Mouse (Mus musculus) hindbrain, embryonic 15.5 days (tissue): ENCODE data around the gene Nelfb. TPM values are rescaled to one million over a fixed set of nuclear protein-coding genes. Genes with fewer than 3 reads are reported as not detected.
A peak's percentile ranks its signal among the peaks of the same experiment; 100 is the strongest.

Source experiments
- ATAC-seq: fragments of 200-750 bp; cut with Nextera tagmentation; 2 replicates; pipeline ENCODE4 v1.8.0; 2017; ENCODE audit warnings: low read depth, moderate number of reproducible peaks, moderate TSS enrichment; ENCODE audit not compliant: low FRiP score
- H3K27ac ChIP-seq: fragments of 300-500 bp; sonication (generic); replicated peaks from 2 replicates; pipeline ENCODE4 v1.5.1; 2015; ENCODE audit warnings: mild to moderate bottlenecking, inconsistent platforms
- H3K27me3 ChIP-seq: fragments of 300-500 bp; sonication (generic); 2 replicates; pipeline ENCODE4 v1.6.1; 2015; ENCODE audit warnings: control low read depth, inconsistent platforms
- H3K36me3 ChIP-seq: fragments of 300-500 bp; sonication (generic); 2 replicates; pipeline ENCODE4 v1.6.1; 2015; ENCODE audit warnings: control low read depth, inconsistent platforms
- H3K4me1 ChIP-seq: fragments of 300-500 bp; sonication (generic); replicated peaks from 2 replicates; pipeline ENCODE4 v1.6.1; 2015; ENCODE audit warnings: control low read depth, inconsistent platforms
- H3K4me2 ChIP-seq: fragments of 300-500 bp; sonication (generic); 2 replicates; pipeline ENCODE4 v1.6.1; 2015; ENCODE audit warnings: moderate library complexity, mild to moderate bottlenecking, inconsistent platforms
- H3K4me3 ChIP-seq: fragments of 300-500 bp; sonication (generic); 2 replicates; pipeline ENCODE4 v1.5.1; 2015; ENCODE audit warnings: mild to moderate bottlenecking, inconsistent platforms
- H3K9ac ChIP-seq: fragments of 300-500 bp; sonication (generic); 2 replicates; pipeline ENCODE4 v1.6.1; 2015; ENCODE audit warnings: inconsistent platforms
- H3K9me3 ChIP-seq: fragments of 300-500 bp; sonication (generic); 2 replicates; pipeline ENCODE4 v1.6.1; 2016; ENCODE audit warnings: control low read depth, inconsistent platforms
- WGBS: fragments of 180-500 bp; shearing (Covaris S2); methylation state at CpG from one replicate; pipeline ENCODE4 v1.1.7; 2015; 5-methylcytosine and 5-hydroxymethylcytosine counted together
- polyA plus RNA-seq: library from polyadenylated mRNA; unstranded; fragments of >200 nt; fragmentation: Nextera tagmentation; extraction: Ambion mirVana; gene quantifications from 2 replicates; pipeline ENCODE4 v1.2.1, GENCODE M21; 2015

The Nelfb gene
- polyA plus RNA-seq, 1 experiment from 2014 or later, result 108 TPM

DNA sequence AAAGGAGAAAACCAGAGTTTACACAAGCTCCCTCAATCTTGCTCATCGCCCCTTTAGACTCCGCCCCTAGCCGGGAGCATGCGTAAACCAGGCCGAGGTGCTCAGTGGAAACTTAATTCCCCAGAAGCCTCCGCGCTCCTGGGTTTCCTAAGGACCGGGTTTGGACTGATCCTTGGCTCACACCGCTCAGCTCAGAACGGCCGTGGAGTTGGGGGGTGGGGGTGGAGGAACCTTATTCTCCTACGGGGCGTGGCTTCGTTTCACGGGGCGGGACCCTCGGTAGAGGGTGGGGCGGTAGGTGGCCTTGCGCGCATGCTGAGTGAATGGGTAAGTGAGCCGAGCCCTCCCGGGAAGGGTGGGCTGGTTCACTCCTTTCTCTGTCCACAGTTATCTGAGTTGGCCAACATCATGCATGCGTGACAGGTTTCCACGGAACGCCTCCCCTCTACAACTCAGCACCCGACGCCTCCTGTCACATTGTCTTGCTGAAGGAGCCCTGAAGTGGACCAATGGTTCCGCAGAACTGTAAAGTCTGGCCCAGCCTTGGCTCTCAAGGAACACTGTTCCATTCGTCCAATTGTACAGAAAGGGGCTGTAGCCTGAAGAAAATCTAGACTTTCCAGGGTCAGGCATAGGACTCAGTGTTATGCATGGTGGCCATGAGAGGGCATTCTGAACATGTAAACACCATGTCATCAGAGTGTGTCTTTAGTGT, 29.6 kb upstream of the Nelfb start:
- no peaks in the 10 kb centered on the region; the same call in 1 of the 2 replicates for H3K36me3 ChIP-seq
- 1% methylated on average over 29 of the region's 29 CpGs for WGBS
- peak overlapping the region; percentile 72 for H3K27ac ChIP-seq
- H3K4me2 ChIP-seq, result peak overlapping the region; percentile 92
- H3K4me3 ChIP-seq, result peak overlapping the region; percentile 61
- peak; percentile 83 for ATAC-seq
- H3K9me3 ChIP-seq, result no peaks in the 10 kb centered on the region
- H3K9ac ChIP-seq, result peak overlapping the region; percentile 24
- peaks cover 37% of the 10 kb centered on the region for H3K4me1 ChIP-seq
- peaks cover 4% of the 10 kb centered on the region; the same call in 1 of the 2 replicates for H3K27me3 ChIP-seq

DNA sequence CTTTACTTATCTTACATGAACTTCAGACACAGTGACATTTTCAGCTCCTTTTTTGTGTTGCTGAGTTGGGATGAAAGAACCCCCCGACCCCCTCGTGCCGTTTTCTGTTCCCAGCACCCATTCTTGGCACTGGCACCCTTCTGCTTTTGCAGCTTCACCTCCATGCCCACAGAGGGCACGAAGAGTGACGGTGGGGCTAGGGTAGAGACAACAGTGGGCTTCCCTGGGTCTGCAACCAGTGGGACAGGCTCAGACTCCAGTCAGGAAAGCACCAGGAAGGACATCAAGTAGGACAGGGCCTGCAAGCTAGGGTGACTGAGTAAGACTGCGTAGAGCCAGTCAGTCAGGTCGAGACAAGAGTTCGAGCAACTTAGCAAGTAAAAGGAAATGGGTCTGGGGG, 29.0 kb upstream of the Nelfb start:
- Histone ChIP-seq H3K36me3 (no peaks in the 10 kb centered on the region; the same call in 1 of the 2 replicates), H3K9me3 (no peaks in the 10 kb centered on the region), H3K27ac (peak overlapping the region; percentile 72), H3K4me3 (peak overlapping the region; percentile 61), H3K27me3 (peaks cover 4% of the 10 kb centered on the region; the same call in 1 of the 2 replicates), H3K9ac (no peak overlapping the region), H3K4me2 (peak overlapping the region; percentile 92), H3K4me1 (peaks cover 37% of the 10 kb centered on the region)
- peak; percentile 23 for ATAC-seq
- 54% methylated on average over 8 of the region's 8 CpGs for WGBS

- H3K9me3 ChIP-seq, result no peaks in the 10 kb centered on the region
- WGBS, result 88% methylated on average over 3 of the region's 3 CpGs
Measured at GRCm38 (mm10) chr2:25239766-25240165, 28.5 kb upstream of the Nelfb start.

DNA sequence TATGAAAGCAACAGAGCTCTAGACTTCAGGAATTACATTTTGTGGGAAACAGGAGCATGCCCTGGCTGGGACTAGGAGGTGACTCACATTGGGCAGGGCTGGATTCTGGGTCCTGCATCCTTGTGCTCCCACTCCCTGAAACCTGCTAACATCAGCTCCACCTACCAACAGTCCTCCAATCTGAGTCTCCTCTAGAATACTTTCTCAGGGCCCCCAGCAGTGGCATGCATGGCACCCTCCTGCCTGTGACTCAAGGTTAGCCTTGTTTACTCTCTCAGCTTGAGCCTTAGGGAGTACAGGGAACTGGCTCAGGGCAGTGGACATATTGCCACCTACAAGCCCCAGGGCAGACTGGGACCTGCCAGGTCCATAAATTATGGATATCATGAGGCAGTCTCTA, 26.8 kb upstream of the Nelfb start:
- H3K36me3 ChIP-seq, result no peaks in the 10 kb centered on the region
- ATAC-seq, result no peak

More at GRCm38 (mm10) chr2:25239766-25240165, 28.5 kb upstream of the Nelfb start:
- H3K4me3 ChIP-seq, result no peak overlapping the region
- peaks cover 37% of the 10 kb centered on the region for H3K4me1 ChIP-seq
- peaks cover 4% of the 10 kb centered on the region; the same call in 1 of the 2 replicates for H3K27me3 ChIP-seq
- no peak overlapping the region for H3K4me2 ChIP-seq
- no peak overlapping the region for H3K9ac ChIP-seq
- no peaks in the 10 kb centered on the region for H3K36me3 ChIP-seq
- no peak for ATAC-seq
- no peak overlapping the region for H3K27ac ChIP-seq

GRCm38 (mm10) chr2:25237522-25237921, 26.2 kb upstream of the Nelfb start:
- Histone ChIP-seq H3K36me3 (no peaks in the 10 kb centered on the region), H3K9me3 (no peaks in the 10 kb centered on the region), H3K27me3 (peaks cover 4% of the 10 kb centered on the region; the same call in 1 of the 2 replicates), H3K27ac (no peak overlapping the region), H3K9ac (no peak overlapping the region), H3K4me3 (no peak overlapping the region), H3K4me1 (peaks cover 17% of the 10 kb centered on the region), H3K4me2 (no peak overlapping the region)
- ATAC-seq, result no peak
- 74% methylated on average over 4 of the region's 4 CpGs for WGBS

More for the DNA sequence above, 26.8 kb upstream of the Nelfb start:
- Histone ChIP-seq H3K9me3 (no peaks in the 10 kb centered on the region), H3K27me3 (peaks cover 4% of the 10 kb centered on the region; the same call in 1 of the 2 replicates), H3K4me1 (peaks cover 23% of the 10 kb centered on the region), H3K4me3 (no peak overlapping the region), H3K9ac (no peak overlapping the region), H3K27ac (no peak overlapping the region), H3K4me2 (no peak overlapping the region)

DNA sequence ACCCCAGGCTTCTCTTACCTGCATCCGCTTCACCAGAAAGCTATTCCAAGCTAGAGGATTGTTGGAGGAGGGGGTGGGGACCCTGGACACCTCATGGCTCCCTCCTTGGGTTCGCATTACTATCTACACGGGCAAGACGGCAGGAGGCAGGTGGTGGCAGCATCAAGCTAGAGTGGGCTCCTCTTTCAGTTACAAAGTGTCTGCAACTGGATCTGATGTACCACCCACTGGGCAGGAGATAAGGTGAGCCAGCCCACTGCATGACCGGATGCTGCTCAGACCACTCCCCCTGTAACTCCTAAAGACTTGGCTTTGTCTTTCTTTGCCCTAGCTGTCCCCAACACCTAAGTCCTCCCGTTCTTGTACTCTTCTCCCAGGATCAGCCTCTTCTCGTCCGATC, 25.3 kb upstream of the Nelfb start, which contains the start of gene Rnf224:
Gene Rnf224 (minus strand): TSS at position 174 of the 400 bp plus-strand sequence.
- 36% methylated on average over 8 of the region's 8 CpGs for WGBS
- Histone ChIP-seq H3K9ac (no peak within 1 kb of the TSS), H3K36me3 (no peaks in the 10 kb centered on the region), H3K9me3 (no peaks in the 10 kb centered on the region), H3K4me1 (peaks cover 15% of the 10 kb centered on the region), H3K4me3 (no peak within 1 kb of the TSS), H3K4me2 (no peak within 1 kb of the TSS), H3K27me3 (peaks cover 4% of the 10 kb centered on the region; the same call in 1 of the 2 replicates), H3K27ac (no peak within 1 kb of the TSS)
- no peak for ATAC-seq

- H3K4me1 ChIP-seq, result no peaks in the 10 kb centered on the region
- H3K27me3 ChIP-seq, result peaks cover 4% of the 10 kb centered on the region; the same call in 1 of the 2 replicates
- no peak for ATAC-seq
- no peak overlapping the region for H3K4me3 ChIP-seq
- no peak overlapping the region for H3K27ac ChIP-seq
- H3K9me3 ChIP-seq, result no peaks in the 10 kb centered on the region
- H3K36me3 ChIP-seq, result no peaks in the 10 kb centered on the region
- no peak overlapping the region for H3K4me2 ChIP-seq
- WGBS, result 73% methylated on average over 5 of the region's 5 CpGs
- H3K9ac ChIP-seq, result no peak overlapping the region
Measured at GRCm38 (mm10) chr2:25234551-25235220, 23.4 kb upstream of the Nelfb start.

DNA sequence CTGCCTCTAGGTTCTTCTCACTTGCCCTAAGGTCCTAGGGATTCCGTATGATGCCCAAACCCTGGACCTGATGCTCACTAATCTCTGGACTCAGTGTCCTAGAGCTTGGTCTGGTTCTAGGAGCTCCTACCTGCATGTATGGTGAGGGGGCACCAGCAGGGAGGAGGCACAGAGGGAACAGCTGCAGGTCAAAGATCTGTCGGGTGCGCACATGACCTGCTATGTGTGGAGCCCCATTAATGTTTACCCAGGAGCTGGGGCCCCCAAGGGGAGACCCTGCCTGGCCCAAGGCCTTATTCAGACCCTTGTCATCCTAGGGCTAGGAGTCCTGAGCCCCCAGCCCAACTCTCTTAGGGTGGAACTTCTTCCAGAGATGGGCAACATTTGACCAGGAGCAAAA, 22.8 kb upstream of the Nelfb start, which contains the start of gene Slc34a3:
Gene Slc34a3 (minus strand): TSS at position 315 of the 400 bp plus-strand sequence.
- no peaks in the 10 kb centered on the region for H3K36me3 ChIP-seq
- no peak within 1 kb of the TSS for H3K27ac ChIP-seq
- no peaks in the 10 kb centered on the region for H3K4me1 ChIP-seq
- no peaks in the 10 kb centered on the region for H3K9me3 ChIP-seq
- H3K4me2 ChIP-seq, result no peak within 1 kb of the TSS
- ATAC-seq, result no peak
- no peak within 1 kb of the TSS for H3K9ac ChIP-seq
- H3K27me3 ChIP-seq, result peaks cover 4% of the 10 kb centered on the region; the same call in 1 of the 2 replicates
- 99% methylated on average over 3 of the region's 3 CpGs for WGBS
- no peak within 1 kb of the TSS for H3K4me3 ChIP-seq

DNA sequence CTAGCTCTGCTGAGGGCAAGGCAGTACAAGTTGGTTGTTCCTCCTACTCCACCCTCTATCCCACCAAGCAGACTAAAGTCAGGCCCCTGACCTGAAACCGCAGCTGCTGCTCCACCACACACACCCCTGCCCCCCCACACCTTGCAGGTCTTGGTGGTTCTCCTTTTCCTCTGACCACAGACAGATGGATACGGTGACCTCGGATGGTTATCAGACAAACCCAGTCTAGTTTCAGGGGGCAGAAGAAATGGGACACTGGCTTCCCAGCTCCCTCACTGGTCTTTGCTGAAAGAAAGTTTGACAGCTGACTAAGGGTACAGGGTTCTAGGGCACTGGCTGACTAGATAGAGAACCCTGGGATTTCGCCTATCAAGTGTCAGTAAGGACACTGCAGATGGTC, 22.1 kb upstream of the Nelfb start:
- Histone ChIP-seq H3K27me3 (peaks cover 4% of the 10 kb centered on the region; the same call in 1 of the 2 replicates), H3K27ac (no peak overlapping the region), H3K9ac (no peak overlapping the region), H3K4me2 (no peak overlapping the region), H3K36me3 (no peaks in the 10 kb centered on the region), H3K4me1 (peaks cover 6% of the 10 kb centered on the region; the same call in 1 of the 2 replicates), H3K4me3 (no peak overlapping the region), H3K9me3 (no peaks in the 10 kb centered on the region)
- ATAC-seq, result no peak
- 79% methylated on average over 4 of the region's 4 CpGs for WGBS

DNA sequence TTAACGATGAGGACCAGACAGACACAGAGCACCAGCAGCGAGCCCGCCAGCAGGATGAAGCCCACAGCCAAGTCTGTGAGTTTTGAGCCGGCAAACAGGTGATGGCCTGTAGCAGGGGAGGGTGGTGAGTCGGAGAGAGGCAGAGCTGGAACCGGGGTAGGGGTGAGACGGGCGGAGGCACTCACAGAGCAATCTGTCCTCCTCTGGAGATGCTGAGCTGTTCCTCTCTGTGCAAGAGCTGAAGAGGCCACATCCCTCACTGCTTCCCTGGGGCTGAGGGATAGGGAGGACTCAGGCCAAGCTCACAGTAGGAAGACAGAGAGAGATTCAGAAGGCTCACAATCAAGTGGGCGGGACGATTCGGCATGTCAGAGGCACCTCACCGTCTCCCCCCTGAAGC, 19.7 kb upstream of the Nelfb start:
- H3K36me3 ChIP-seq, result no peaks in the 10 kb centered on the region
- H3K4me3 ChIP-seq, result no peak overlapping the region
- WGBS, result 57% methylated on average over 12 of the region's 12 CpGs
- H3K9me3 ChIP-seq, result no peaks in the 10 kb centered on the region
- no peaks in the 10 kb centered on the region for H3K27me3 ChIP-seq
- H3K27ac ChIP-seq, result no peak overlapping the region
- ATAC-seq, result no peak
- H3K4me2 ChIP-seq, result no peak overlapping the region
- peaks cover 7% of the 10 kb centered on the region; the same call in 1 of the 2 replicates for H3K4me1 ChIP-seq
- H3K9ac ChIP-seq, result no peak overlapping the region

- Histone ChIP-seq H3K4me3 (no peak overlapping the region), H3K4me1 (peaks cover 10% of the 10 kb centered on the region), H3K36me3 (no peaks in the 10 kb centered on the region), H3K9ac (no peak overlapping the region), H3K9me3 (no peaks in the 10 kb centered on the region), H3K27ac (no peak overlapping the region), H3K27me3 (no peaks in the 10 kb centered on the region), H3K4me2 (no peak overlapping the region)
- 89% methylated on average over 7 of the region's 7 CpGs for WGBS
- ATAC-seq, result no peak
Measured at GRCm38 (mm10) chr2:25230581-25230980, 19.3 kb upstream of the Nelfb start.

GRCm38 (mm10) chr2:25229582-25229981, 18.3 kb upstream of the Nelfb start:
- H3K4me2 ChIP-seq, result no peak overlapping the region
- no peak overlapping the region for H3K9ac ChIP-seq
- no peak overlapping the region for H3K4me3 ChIP-seq
- no peaks in the 10 kb centered on the region for H3K9me3 ChIP-seq
- WGBS, result 88% methylated on average over 5 of the region's 5 CpGs
- no peaks in the 10 kb centered on the region for H3K27me3 ChIP-seq
- ATAC-seq, result no peak
- peaks cover 13% of the 10 kb centered on the region for H3K4me1 ChIP-seq
- no peaks in the 10 kb centered on the region for H3K36me3 ChIP-seq
- H3K27ac ChIP-seq, result no peak overlapping the region
